8 mouse cellular contexts compared by ENCODE assay signal in genomic region chrX:106011465-106012159, GRCm38 (mm10). TPM values are rescaled to one million over a fixed set of nuclear protein-coding genes. Genes with fewer than 3 reads are reported as not detected.
DNase-seq lines count a peak whose midpoint lies in the region; ATAC-seq and TF ChIP-seq lines count a peak whose summit lies in the region.

Magt1 (minus strand) TSS chrX:106011906.

- peak; percentile 95 for DNase-seq in ZHBTc4 (ENCODE audit: low read depth, low spot score)
- DNase-seq in gastrocnemius, adult 2 months, result peak; percentile 92
- DNase-seq in hindbrain, postnatal 0 days (ENCODE audit: low spot score), result peak; percentile 92
- peak; percentile 46 to 82 for DNase-seq in left cerebral cortex, adult 8-10 months (ENCODE audit: low spot score in 2 of 2)
- DNase-seq in right cerebral cortex, postnatal 10 days (ENCODE audit: low spot score in 2 of 2), result peak; percentile 89 to 92
- DNase-seq in urinary bladder, postnatal 25 days (ENCODE audit: low spot score), result peak; percentile 65

- H3K9me3 ChIP-seq in hindbrain, postnatal 0 days (ENCODE audit: low read length), result no peaks in the 10 kb centered on the region
- no peaks in the 10 kb centered on the region for H3K9me3 ChIP-seq in megakaryocyte, embryonic 14.5 days

- no peaks in the 10 kb centered on the region for H3K27me3 ChIP-seq in hindbrain, postnatal 0 days (ENCODE audit: insufficient read depth, low read length)
- peaks cover 7% of the 10 kb centered on the region for H3K27me3 ChIP-seq in megakaryocyte, embryonic 14.5 days (replicated peaks)

- ATAC-seq in common myeloid progenitor, adult 5-6 weeks (replicated peaks; ENCODE audit: low read depth, poor library complexity, severe bottlenecking), result peak; percentile 85
- ATAC-seq in hindbrain, postnatal 0 days, result peak; percentile 93

- peak within 1 kb of the TSS; percentile 93 for H3K27ac ChIP-seq in gastrocnemius, adult 2 months
- peak within 1 kb of the TSS; percentile 86 for H3K27ac ChIP-seq in hindbrain, postnatal 0 days

- WGBS in hindbrain, postnatal 0 days, result 18% methylated on average over 45 of the region's 45 CpGs

- H3K4me2 ChIP-seq in hindbrain, postnatal 0 days (ENCODE audit: low read depth, low read length), result peak within 1 kb of the TSS; percentile 59

- no peak for TF ChIP-seq CTCF in gastrocnemius, adult 2 months (IDR thresholded peaks at IDR 0.05)
- no peak for TF ChIP-seq CTCF in hindbrain, postnatal 0 days (IDR thresholded peaks at IDR 0.05; ENCODE audit: low read depth)

- H3K9ac ChIP-seq in hindbrain, postnatal 0 days (replicated peaks; ENCODE audit: low read length), result peak within 1 kb of the TSS; percentile 38

- no peaks in the 10 kb centered on the region for H3K4me1 ChIP-seq in hindbrain, postnatal 0 days (ENCODE audit: insufficient read depth, low read length)
- H3K4me1 ChIP-seq in megakaryocyte, embryonic 14.5 days, result peaks cover 31% of the 10 kb centered on the region

- intact Hi-C loops in gastrocnemius, adult 2 months (cut with DNase I), result loop anchor here (5.0 kb wide), 1 partner anchor 84 kb away; the partner anchor contains the start of gene Atrx

- H3K36me3 ChIP-seq in hindbrain, postnatal 0 days (ENCODE audit: insufficient read depth, low read length), result no peaks in the 10 kb centered on the region
- peaks cover 3% of the 10 kb centered on the region for H3K36me3 ChIP-seq in megakaryocyte, embryonic 14.5 days (replicated peaks; ENCODE audit: low read length)

- peak within 1 kb of the TSS; percentile 89 for H3K4me3 ChIP-seq in gastrocnemius, adult 2 months
- H3K4me3 ChIP-seq in hindbrain, postnatal 0 days (ENCODE audit: low read length), result peak within 1 kb of the TSS; percentile 59
- peak within 1 kb of the TSS; percentile 96 for H3K4me3 ChIP-seq in megakaryocyte, embryonic 14.5 days (replicated peaks)

RNA-seq across cellular contexts. Expression of gene Magt1, which starts in this region (rescaled TPM):
- 77.3 and 80.5 TPM in 2 replicates for total RNA-seq in common myeloid progenitor, adult 5-6 weeks (2017)
- total RNA-seq in gastrocnemius, adult 2 months (2021), result 10 to 100 TPM; 29.4 to 33.3 TPM
- 18.2 and 22.2 TPM in 2 replicates for total RNA-seq in hindbrain, postnatal 0 days (2014; rRNA removed)
- polyA plus RNA-seq in hindbrain, postnatal 0 days (2015; fragmentation: Nextera tagmentation; extraction: Ambion mirVana), result 14.5 and 18.2 TPM in 2 replicates
- total RNA-seq in left cerebral cortex, adult 8-10 months (2022), result 10 to 100 TPM; 12.7 to 20.2 (median 15.2) TPM
- polyA plus RNA-seq in megakaryocyte, embryonic 14.5 days (2012; ENCODE audit: insufficient read depth, low replicate concordance), result 7.8 TPM in 1 of 2 replicates, not detected in the other

Comparison
In these comparisons a context has a peak if more than half of its experiments do, and no peak if none do; other contexts are left out.
1. Peak in every context shown above with its lines: DNase-seq, ATAC-seq, H3K4me3 ChIP-seq and H3K27ac ChIP-seq.